ENCODE assay signal across 9 mouse cellular contexts in the genomic region with DNA sequence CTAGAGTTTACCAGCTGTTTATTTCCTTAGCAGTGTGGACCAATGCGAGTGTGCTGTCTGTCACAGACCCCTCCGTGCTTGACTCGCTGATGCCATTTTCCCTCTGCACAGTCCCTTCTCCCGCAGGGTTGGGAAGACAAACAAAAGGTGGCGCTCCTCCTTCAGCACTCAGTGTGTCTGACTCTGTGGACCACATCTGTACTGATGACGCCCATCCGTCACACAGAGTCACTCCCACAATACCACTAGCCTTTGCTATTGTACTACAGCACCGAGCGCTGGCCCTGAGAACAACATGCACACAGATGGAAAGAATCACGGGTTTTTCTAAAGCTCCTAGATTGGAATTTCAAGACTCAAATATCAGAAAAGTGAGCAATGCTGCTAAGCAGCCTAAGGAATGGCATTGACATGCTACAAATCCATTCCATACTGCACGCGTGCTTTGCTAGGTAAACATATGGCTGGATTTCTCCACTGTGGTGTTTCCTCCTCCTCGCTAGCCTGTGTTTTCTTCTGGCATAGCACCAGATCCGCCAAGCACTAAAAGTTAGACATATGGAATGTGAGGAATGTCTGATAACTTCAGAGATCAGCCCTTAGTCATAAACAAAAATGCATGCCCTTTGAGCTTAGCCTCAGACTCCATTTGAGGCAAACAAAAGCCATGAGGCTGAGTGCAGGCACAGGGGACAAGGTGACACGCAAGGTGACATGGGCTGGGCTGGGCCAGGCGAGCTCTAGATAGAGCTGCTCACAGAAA. TPM values are rescaled to one million over a fixed set of nuclear protein-coding genes. Genes with fewer than 3 reads are reported as not detected.
DNase-seq lines count a peak whose midpoint lies in the region; ATAC-seq and TF ChIP-seq lines count a peak whose summit lies in the region.
"Had no signal": no experiment of that assay in that cellular context is flagged by ENCODE, and none has a peak within 500 bp of the region (broad histone marks: within the 10 kb centered on the region; RNA-seq: fewer than 3 reads in every experiment).

No protein-coding gene starts in this region.

- H3K9me3 ChIP-seq in forebrain, embryonic 11.5 days (ENCODE audit: control insufficient read depth, low read length): no peaks in the 10 kb centered on the region
- no peaks in the 10 kb centered on the region for H3K9me3 ChIP-seq in intestine, postnatal 0 days (ENCODE audit: control insufficient read depth)
- H3K9me3 ChIP-seq in lung, postnatal 0 days (ENCODE audit: low read length): no peaks in the 10 kb centered on the region

- peak; percentile 97 for TF ChIP-seq EP300 in lung, postnatal 0 days (IDR thresholded peaks at IDR 0.05)

- peak; percentile 46 for ATAC-seq in forebrain, embryonic 11.5 days (replicated peaks; ENCODE audit: low FRiP score)
- ATAC-seq in intestine, postnatal 0 days: peak; percentile 51; the same call in 1 of the 2 replicates
- ATAC-seq in lung, postnatal 0 days: peak; percentile 87

- H3K4me1 ChIP-seq in forebrain, embryonic 11.5 days (replicated peaks; ENCODE audit: control insufficient read depth, insufficient read depth, low read length): peaks cover 3% of the 10 kb centered on the region; the same call in 1 of the 2 replicates
- H3K4me1 ChIP-seq in intestine, postnatal 0 days (replicated peaks; ENCODE audit: control insufficient read depth, insufficient read depth, low read length): peaks cover 11% of the 10 kb centered on the region; the same call in 1 of the 2 replicates
- H3K4me1 ChIP-seq in lung, postnatal 0 days (ENCODE audit: insufficient read depth, low read depth, low read length): peaks cover 9% of the 10 kb centered on the region; the same call in 1 of the 2 replicates

- WGBS in forebrain, embryonic 11.5 days: 52% methylated on average over 16 of the region's 16 CpGs
- WGBS in intestine, postnatal 0 days: 22% methylated on average over 16 of the region's 16 CpGs
- WGBS in lung, postnatal 0 days: 12% methylated on average over 16 of the region's 16 CpGs

- no peaks in the 10 kb centered on the region for H3K36me3 ChIP-seq in forebrain, embryonic 11.5 days (ENCODE audit: control insufficient read depth, insufficient read depth, low read length)
- H3K36me3 ChIP-seq in intestine, postnatal 0 days (ENCODE audit: control insufficient read depth, insufficient read depth): no peaks in the 10 kb centered on the region
- no peaks in the 10 kb centered on the region for H3K36me3 ChIP-seq in lung, postnatal 0 days (ENCODE audit: insufficient read depth, low read length)

- H3K4me3 ChIP-seq in forebrain, embryonic 11.5 days (ENCODE audit: low read depth, low read length): no peak overlapping the region
- H3K4me3 ChIP-seq in intestine, postnatal 0 days (ENCODE audit: low read depth, low read length): no peak overlapping the region
- no peak overlapping the region for H3K4me3 ChIP-seq in lung, postnatal 0 days (ENCODE audit: low read depth, low read length)

- peak; percentile 29 to 62 for DNase-seq in left cerebral cortex, adult 18-20 months (ENCODE audit: low spot score in 2 of 2)
- DNase-seq in left cerebral cortex, adult 11 months (ENCODE audit: low spot score): no peak
- no peak for DNase-seq in forebrain, embryonic 11.5 days (ENCODE audit: low spot score)
- DNase-seq in lung, postnatal 0 days (ENCODE audit: low spot score): peak; percentile 85
- peak; percentile 74 for DNase-seq in yolk sac, embryonic 10.5 days (ENCODE audit: low spot score)
- DNase-seq in cerebellum, adult 9-10 months: no peak
- no peak for DNase-seq in layer of hippocampus, postnatal 36 days

- peak; percentile 54 for TF ChIP-seq CTCF in intestine, postnatal 0 days (IDR thresholded peaks at IDR 0.05; ENCODE audit: low read depth)
- TF ChIP-seq CTCF in lung, postnatal 0 days (IDR thresholded peaks at IDR 0.05): peak; percentile 71

- no peak overlapping the region for H3K27ac ChIP-seq in forebrain, embryonic 11.5 days (ENCODE audit: low read depth, low read length)
- H3K27ac ChIP-seq in intestine, postnatal 0 days (ENCODE audit: low read depth, low read length): no peak overlapping the region
- peak overlapping the region; percentile 65 for H3K27ac ChIP-seq in lung, postnatal 0 days (ENCODE audit: low read length)
- H3K27ac ChIP-seq: macrophage had no signal

- no peak overlapping the region for H3K9ac ChIP-seq in forebrain, embryonic 11.5 days (ENCODE audit: low read length)
- H3K9ac ChIP-seq in intestine, postnatal 0 days (ENCODE audit: low read depth, low read length): no peak overlapping the region
- H3K9ac ChIP-seq in lung, postnatal 0 days (replicated peaks; ENCODE audit: low read depth): no peak overlapping the region

- H3K27me3 ChIP-seq in forebrain, embryonic 11.5 days (ENCODE audit: control insufficient read depth, insufficient read depth, low read length): no peaks in the 10 kb centered on the region
- no peaks in the 10 kb centered on the region for H3K27me3 ChIP-seq in intestine, postnatal 0 days (replicated peaks; ENCODE audit: control insufficient read depth, insufficient read depth, low read length)
- H3K27me3 ChIP-seq in lung, postnatal 0 days (replicated peaks; ENCODE audit: insufficient read depth, low read length): no peaks in the 10 kb centered on the region

- H3K4me2 ChIP-seq in forebrain, embryonic 11.5 days (ENCODE audit: low read depth, low read length, severe bottlenecking): no peak overlapping the region
- H3K4me2 ChIP-seq in intestine, postnatal 0 days (replicated peaks; ENCODE audit: low read depth): peak overlapping the region; percentile 35; the same call in 1 of the 2 replicates
- H3K4me2 ChIP-seq in lung, postnatal 0 days (replicated peaks; ENCODE audit: low read depth, low read length): peak overlapping the region; percentile 30

RNA-seq across cellular contexts. Expression of a gene that starts 58.5 kb away (rescaled TPM):
- total RNA-seq in left cerebral cortex, adult 18-20 months (2021): 10 to 100 TPM; 22.4 to 22.8 TPM
- polyA plus RNA-seq in forebrain, embryonic 11.5 days (2014; fragmentation: Nextera tagmentation; extraction: Ambion mirVana): 9.4 and 10.3 TPM in 2 replicates
- 6.7 and 7.4 TPM in 2 replicates for polyA plus RNA-seq in intestine, postnatal 0 days (2015; fragmentation: Nextera tagmentation; extraction: Ambion mirVana)
- 19.1 and 23.1 TPM in 2 replicates for polyA plus RNA-seq in lung, postnatal 0 days (2015; fragmentation: Nextera tagmentation; extraction: Ambion mirVana)
- total RNA-seq in layer of hippocampus, postnatal 36 days (2021): 10 to 100 TPM; 27.1 to 27.3 TPM

Comparison
In these comparisons a context has a peak if more than half of its experiments do, and no peak if none do; other contexts are left out.
1. DNase-seq: peak in left cerebral cortex, adult 18-20 months (2 of 2), lung, postnatal 0 days (single experiment) and yolk sac, embryonic 10.5 days (single experiment); none in left cerebral cortex, adult 11 months (single experiment), forebrain, embryonic 11.5 days (single experiment), cerebellum, adult 9-10 months (single experiment) and layer of hippocampus, postnatal 36 days (0 of 2).
2. Peak in every context shown above with its lines, with median percentiles within 50 percentile points of each other: ATAC-seq.